Mouse (Mus musculus) erythroblast, embryonic 14.5 days (primary cell): ENCODE measurements around the gene Ola1.

ENCODE experiments used
- GATA1 ChIP-seq: IDR thresholded peaks from 2 replicates; pipeline ENCODE4 v1.6.1; 2012; ENCODE audit warnings: low read length, inconsistent platforms, mixed read lengths
- TAL1 ChIP-seq: IDR thresholded peaks from 3 replicates; pipeline ENCODE4 v1.6.1; 2012; ENCODE audit warnings: low read length, inconsistent platforms, mixed read lengths

DNA sequence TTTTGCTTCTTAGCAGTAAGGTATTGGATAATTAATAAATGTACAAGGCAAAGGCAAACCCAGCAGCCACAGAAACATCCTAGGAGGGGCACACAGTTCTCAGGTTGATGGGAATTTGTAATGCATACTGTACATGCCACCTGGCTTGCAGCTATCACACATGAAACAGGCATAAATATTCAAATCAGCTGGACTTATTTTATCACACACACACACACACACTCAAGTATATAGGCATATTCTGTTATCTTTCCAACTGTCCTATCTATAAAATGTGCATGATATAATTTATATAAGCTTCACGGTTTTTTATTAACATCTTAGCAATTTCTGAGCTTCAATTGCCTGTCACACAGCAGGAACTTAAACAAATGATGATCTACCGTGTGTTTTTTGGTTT, 85.8 kb downstream of the Ola1 start:
- TF ChIP-seq GATA1 (no peak), TAL1 (peak; percentile 35; the same call in 1 of the 3 replicates)
